Mouse (Mus musculus) monocyte, adult 5-6 weeks (primary cell): Measurements from ENCODE around the gene Epb42. TPM values are rescaled to one million over a fixed set of nuclear protein-coding genes. Genes with fewer than 3 reads are reported as not detected.
"Not testable (repeated sequence)": the region's sequence is repeated elsewhere in the genome, so short reads cannot be mapped to it uniquely, and the experiment has no call there.

Source experiments
- ATAC-seq: fragments of 153-309, 156-312 bp; replicated peaks from 2 replicates; pipeline ENCODE4 v1.8.0; 2017; ENCODE audit warnings: mild to moderate bottlenecking; ENCODE audit not compliant: low TSS enrichment, insufficient number of reproducible peaks, severe bottlenecking, poor library complexity, low FRiP score
- total RNA-seq: library from RNA; stranded (forward); fragments of 200-1000, 200-491, 200-594 nt; gene quantifications from 3 replicates; pipeline ENCODE4 v1.2.3, GENCODE M21; 2017

Gene Epb42
- total RNA-seq, 1 experiment from 2014 or later: 2.0 TPM

DNA sequence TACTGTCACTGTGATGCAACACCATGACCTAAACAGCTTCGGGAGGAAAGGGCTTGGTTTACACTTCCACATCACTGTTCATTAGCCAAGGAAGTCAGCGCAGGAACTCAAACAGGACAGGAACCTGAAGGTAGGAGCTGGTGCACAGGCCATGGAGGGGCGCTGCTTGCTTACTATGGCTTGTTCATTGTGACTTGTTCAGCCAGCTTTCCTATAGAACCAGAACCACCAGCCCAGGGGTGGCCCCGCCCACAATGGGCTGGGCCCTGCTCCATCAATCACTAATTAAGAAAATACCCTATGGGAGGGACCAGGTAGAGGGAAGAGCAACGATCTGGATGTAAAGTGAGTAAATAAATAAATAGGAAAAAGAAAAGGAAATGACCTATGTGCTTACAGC is 63.9 kb downstream of the Epb42 start:
- ATAC-seq: no peak

DNA sequence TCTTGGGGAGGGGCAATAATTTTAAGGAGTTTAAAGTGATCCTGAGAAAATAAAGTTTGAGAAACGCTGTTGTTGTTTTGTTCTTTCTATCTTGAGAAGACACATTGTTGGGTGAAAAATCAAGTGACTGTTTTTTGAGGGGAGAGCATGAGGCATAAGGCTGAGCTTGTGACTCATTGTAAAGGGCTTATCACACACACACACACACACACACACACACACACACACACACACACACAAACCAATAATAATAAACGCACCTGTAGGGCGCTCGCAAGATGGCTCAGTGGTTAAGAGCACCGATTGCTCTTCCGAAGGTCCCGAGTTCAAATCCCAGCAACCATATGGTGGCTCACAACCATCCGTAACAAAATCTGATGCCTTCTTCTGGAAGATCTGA is 64.6 kb downstream of the Epb42 start:
- ATAC-seq: not testable (repeated sequence)

- no peak for ATAC-seq
Measured at GRCm38 (mm10) chr2:120971766-120972165, 65.1 kb downstream of the Epb42 start.

GRCm38 (mm10) chr2:120970559-120971080 is 66.3 kb downstream of the Epb42 start, which contains the start of gene Ubr1:
Ubr1 (minus strand) TSS chr2:120970715.
- peak; percentile 97 for ATAC-seq

- peak; percentile 3; the same call in 1 of the 2 replicates for ATAC-seq
Measured at GRCm38 (mm10) chr2:120970045-120970539, 66.8 kb downstream of the Epb42 start.

Other genes with a start within 250 kb of the Epb42 start
- gene Cdan1, start 186.9 kb downstream of the Epb42 start, total RNA-seq: 10.2 to 23.4 TPM (median 12.2 TPM) in 3 replicates
- 2.9 to 5.5 TPM (median 3.6 TPM) in 3 replicates for gene Ttbk2, start 186.5 kb downstream of the Epb42 start, total RNA-seq
- 32.3 to 53.2 TPM (median 47.1 TPM) in 3 replicates for gene Ubr1, start 66.4 kb downstream of the Epb42 start, total RNA-seq
- 16.0 to 46.7 TPM (median 32.7 TPM) in 3 replicates for gene Tmem62, start 60.1 kb downstream of the Epb42 start, total RNA-seq
- gene Ccndbp1, start 28.7 kb downstream of the Epb42 start, total RNA-seq: 110 to 130 TPM (median 125 TPM) in 3 replicates
- not detected in 3 replicates for gene Tgm5, start 48.8 kb upstream of the Epb42 start, total RNA-seq
- not detected in 3 replicates for gene Tgm7, start 72.7 kb upstream of the Epb42 start, total RNA-seq
- gene Adal, start 103.4 kb upstream of the Epb42 start, total RNA-seq: 6.5 to 11.1 TPM (median 8.5 TPM) in 3 replicates
- gene Lcmt2, start 103.6 kb upstream of the Epb42 start, total RNA-seq: 5.1 to 10.4 TPM (median 6.0 TPM) in 3 replicates
- gene Tubgcp4, start 133.6 kb upstream of the Epb42 start, total RNA-seq: 40.1 to 81.9 TPM (median 46.5 TPM) in 3 replicates
- 25.3 to 41.6 TPM (median 34.1 TPM) in 3 replicates for gene Zscan29, start 134.1 kb upstream of the Epb42 start, total RNA-seq
- 15.8 to 38.3 TPM (median 16.2 TPM) in 3 replicates for gene Trp53bp1, start 234.3 kb upstream of the Epb42 start, total RNA-seq